Mouse (Mus musculus) heart, embryonic 15.5 days (tissue): ENCODE measurements around the gene Plekha4. TPM values are rescaled to one million over a fixed set of nuclear protein-coding genes. Genes with fewer than 3 reads are reported as not detected.
A peak's percentile ranks its signal among the peaks of the same experiment; 100 is the strongest.

Experiments used
- ATAC-seq: fragments of 200-750 bp; cut with Nextera tagmentation; replicated peaks from 2 replicates; pipeline ENCODE4 v1.8.0; 2017; ENCODE audit warnings: low read depth, moderate TSS enrichment; ENCODE audit not compliant: insufficient number of reproducible peaks, insufficient read depth, low FRiP score
- H3K27ac ChIP-seq: fragments of 300-500 bp; sonication (generic); 2 replicates; pipeline ENCODE4 v1.5.1; 2015; ENCODE audit warnings: mild to moderate bottlenecking, inconsistent platforms
- H3K27me3 ChIP-seq: fragments of 300-500 bp; sonication (generic); 2 replicates; pipeline ENCODE4 v1.6.1; 2015; ENCODE audit warnings: inconsistent platforms
- H3K36me3 ChIP-seq: fragments of 300-500 bp; sonication (generic); 2 replicates; pipeline ENCODE4 v1.6.1; 2015; ENCODE audit warnings: mild to moderate bottlenecking, inconsistent platforms
- H3K4me1 ChIP-seq: fragments of 300-500 bp; sonication (generic); replicated peaks from 2 replicates; pipeline ENCODE4 v1.6.1; 2015; ENCODE audit warnings: inconsistent platforms
- H3K4me2 ChIP-seq: fragments of 300-500 bp; sonication (generic); 2 replicates; pipeline ENCODE4 v1.6.1; 2015; ENCODE audit warnings: inconsistent platforms, mild to moderate bottlenecking, moderate library complexity
- H3K4me3 ChIP-seq: fragments of 300-500 bp; sonication (generic); 2 replicates; pipeline ENCODE4 v1.5.1; 2015; ENCODE audit warnings: mild to moderate bottlenecking, inconsistent platforms
- H3K9ac ChIP-seq: fragments of 300-500 bp; sonication (generic); 2 replicates; pipeline ENCODE4 v1.6.1; 2015; ENCODE audit warnings: mild to moderate bottlenecking, inconsistent platforms
- H3K9me3 ChIP-seq: fragments of 300-500 bp; sonication (generic); replicated peaks from 2 replicates; pipeline ENCODE4 v1.6.1; 2016; ENCODE audit warnings: inconsistent platforms
- whole genome bisulfite sequencing: fragments of 180-500 bp; shearing (Covaris S2); methylation state at CpG from one replicate; pipeline ENCODE4 v1.1.7; 2015; ENCODE audit warnings: mixed read lengths; 5-methylcytosine and 5-hydroxymethylcytosine counted together
- polyA plus RNA-seq: library from polyadenylated mRNA; unstranded; fragments of >200 nt; fragmentation: Nextera tagmentation; extraction: Ambion mirVana; gene quantifications from 2 replicates; pipeline ENCODE4 v1.2.1, GENCODE M21; 2015

Gene Plekha4
- polyA plus RNA-seq, 1 experiment from 2014 or later: 1.0 TPM

GRCm38 (mm10) chr7:45488293-45489204 lies 37.6 kb upstream of the Plekha4 start, which contains the start of gene Dhdh:
Gene Dhdh (minus strand): TSS chr7:45488805.
- peak within 1 kb of the TSS; percentile 10 for H3K27ac ChIP-seq
- peak; percentile 67 for ATAC-seq

GRCm38 (mm10) chr7:45489578-45489977 lies 36.6 kb upstream of the Plekha4 start:
- WGBS: 62% methylated on average over 7 of the region's 7 CpGs
- Histone ChIP-seq H3K27me3 (no peaks in the 10 kb centered on the region), H3K27ac (no peak overlapping the region), H3K4me2 (no peak overlapping the region), H3K4me1 (peaks cover 14% of the 10 kb centered on the region), H3K4me3 (no peak overlapping the region), H3K9ac (no peak overlapping the region), H3K36me3 (peaks cover 17% of the 10 kb centered on the region; the same call in 1 of the 2 replicates), H3K9me3 (no peaks in the 10 kb centered on the region)
- ATAC-seq: no peak

More at GRCm38 (mm10) chr7:45488293-45489204, 37.6 kb upstream of the Plekha4 start, which contains the start of gene Dhdh:
- WGBS: 10% methylated on average over 38 of the region's 38 CpGs
- peaks cover 14% of the 10 kb centered on the region for H3K4me1 ChIP-seq
- peaks cover 8% of the 10 kb centered on the region; the same call in 1 of the 2 replicates for H3K36me3 ChIP-seq
- peak within 1 kb of the TSS; percentile 57 for H3K4me3 ChIP-seq
- peak within 1 kb of the TSS; percentile 82 for H3K4me2 ChIP-seq
- H3K27me3 ChIP-seq: no peaks in the 10 kb centered on the region
- H3K9ac ChIP-seq: peak within 1 kb of the TSS; percentile 52
- H3K9me3 ChIP-seq: no peaks in the 10 kb centered on the region

- Histone ChIP-seq H3K9ac (no peak overlapping the region), H3K4me1 (peaks cover 14% of the 10 kb centered on the region), H3K27ac (no peak overlapping the region), H3K9me3 (no peaks in the 10 kb centered on the region), H3K36me3 (peaks cover 30% of the 10 kb centered on the region), H3K4me3 (no peak overlapping the region), H3K27me3 (no peaks in the 10 kb centered on the region), H3K4me2 (peak overlapping the region; percentile 7; the same call in 1 of the 2 replicates)
- 48% methylated on average over 9 of the region's 9 CpGs for WGBS
- ATAC-seq: no peak
Measured at GRCm38 (mm10) chr7:45490822-45491221, 35.3 kb upstream of the Plekha4 start.

- H3K4me3 ChIP-seq: no peak overlapping the region
- no peaks in the 10 kb centered on the region for H3K9me3 ChIP-seq
- H3K27ac ChIP-seq: no peak overlapping the region
- H3K4me2 ChIP-seq: peak overlapping the region; percentile 7; the same call in 1 of the 2 replicates
- H3K9ac ChIP-seq: no peak overlapping the region
- peaks cover 14% of the 10 kb centered on the region for H3K4me1 ChIP-seq
- no peak for ATAC-seq
- peaks cover 30% of the 10 kb centered on the region for H3K36me3 ChIP-seq
- WGBS: 26% methylated on average over 3 of the region's 3 CpGs
- no peaks in the 10 kb centered on the region for H3K27me3 ChIP-seq
Measured at GRCm38 (mm10) chr7:45491264-45491663, 34.9 kb upstream of the Plekha4 start.

GRCm38 (mm10) chr7:45492225-45492844 lies 33.8 kb upstream of the Plekha4 start:
- H3K9ac ChIP-seq: no peak overlapping the region

GRCm38 (mm10) chr7:45492951-45493350 lies 33.2 kb upstream of the Plekha4 start:
- peaks cover 14% of the 10 kb centered on the region for H3K4me1 ChIP-seq
- H3K9ac ChIP-seq: no peak overlapping the region
- H3K27ac ChIP-seq: no peak overlapping the region
- no peak overlapping the region for H3K4me2 ChIP-seq
- H3K9me3 ChIP-seq: no peaks in the 10 kb centered on the region
- 83% methylated on average over 5 of the region's 5 CpGs for WGBS
- ATAC-seq: no peak
- no peaks in the 10 kb centered on the region for H3K27me3 ChIP-seq
- no peak overlapping the region for H3K4me3 ChIP-seq
- H3K36me3 ChIP-seq: peaks cover 42% of the 10 kb centered on the region

More at GRCm38 (mm10) chr7:45492225-45492844, 33.8 kb upstream of the Plekha4 start:
- no peaks in the 10 kb centered on the region for H3K9me3 ChIP-seq
- H3K36me3 ChIP-seq: peaks cover 36% of the 10 kb centered on the region
- no peak overlapping the region for H3K4me2 ChIP-seq
- no peaks in the 10 kb centered on the region for H3K27me3 ChIP-seq
- ATAC-seq: no peak
- 94% methylated on average over 8 of the region's 8 CpGs for WGBS
- peaks cover 14% of the 10 kb centered on the region for H3K4me1 ChIP-seq
- no peak overlapping the region for H3K27ac ChIP-seq
- H3K4me3 ChIP-seq: no peak overlapping the region

- H3K4me1 ChIP-seq: 0 out of 2 replicates have a peak, but pooled peaks cover 4% of the 10 kb centered on the region
- no peaks in the 10 kb centered on the region for H3K9me3 ChIP-seq
- no peak overlapping the region for H3K27ac ChIP-seq
- H3K4me2 ChIP-seq: no peak overlapping the region
- no peaks in the 10 kb centered on the region for H3K27me3 ChIP-seq
- ATAC-seq: no peak
- no peak overlapping the region for H3K9ac ChIP-seq
- 88% methylated on average over 9 of the region's 9 CpGs for WGBS
- peaks cover 55% of the 10 kb centered on the region for H3K36me3 ChIP-seq
- H3K4me3 ChIP-seq: no peak overlapping the region
Measured at GRCm38 (mm10) chr7:45494548-45494947, 31.6 kb upstream of the Plekha4 start.

GRCm38 (mm10) chr7:45498427-45498826 lies 27.7 kb upstream of the Plekha4 start:
- H3K4me1 ChIP-seq: no peaks in the 10 kb centered on the region
- peaks cover 63% of the 10 kb centered on the region for H3K36me3 ChIP-seq
- H3K27me3 ChIP-seq: no peaks in the 10 kb centered on the region
- H3K4me2 ChIP-seq: no peak overlapping the region
- ATAC-seq: no peak
- no peak overlapping the region for H3K4me3 ChIP-seq
- 95% methylated on average over 6 of the region's 6 CpGs for WGBS
- H3K9me3 ChIP-seq: no peaks in the 10 kb centered on the region
- no peak overlapping the region for H3K9ac ChIP-seq
- H3K27ac ChIP-seq: no peak overlapping the region

GRCm38 (mm10) chr7:45507583-45507982 lies 18.5 kb upstream of the Plekha4 start:
- no peak overlapping the region for H3K27ac ChIP-seq
- peaks cover 11% of the 10 kb centered on the region for H3K36me3 ChIP-seq
- H3K4me3 ChIP-seq: no peak overlapping the region
- H3K9me3 ChIP-seq: no peaks in the 10 kb centered on the region
- peaks cover 19% of the 10 kb centered on the region for H3K4me1 ChIP-seq
- no peak overlapping the region for H3K4me2 ChIP-seq
- ATAC-seq: no peak
- no peak overlapping the region for H3K9ac ChIP-seq
- 79% methylated on average over 6 of the region's 6 CpGs for WGBS
- no peaks in the 10 kb centered on the region for H3K27me3 ChIP-seq

GRCm38 (mm10) chr7:45508561-45508960 lies 17.6 kb upstream of the Plekha4 start:
- peak overlapping the region; percentile 79; the same call in 1 of the 2 replicates for H3K4me3 ChIP-seq
- ATAC-seq: no peak
- 79% methylated on average over 6 of the region's 6 CpGs for WGBS

GRCm38 (mm10) chr7:45509181-45509882 lies 16.8 kb upstream of the Plekha4 start:
- H3K9me3 ChIP-seq: no peaks in the 10 kb centered on the region
- H3K4me3 ChIP-seq: peak overlapping the region; percentile 79
- H3K27ac ChIP-seq: peak overlapping the region; percentile 90
- 30% methylated on average over 19 of the region's 19 CpGs for WGBS
- peak overlapping the region; percentile 79 for H3K9ac ChIP-seq
- no peak; the same call in 1 of the 2 replicates for ATAC-seq
- peaks cover 19% of the 10 kb centered on the region for H3K4me1 ChIP-seq
- H3K4me2 ChIP-seq: peak overlapping the region; percentile 85
- H3K36me3 ChIP-seq: peaks cover 9% of the 10 kb centered on the region; the same call in 1 of the 2 replicates
- H3K27me3 ChIP-seq: no peaks in the 10 kb centered on the region

More at GRCm38 (mm10) chr7:45508561-45508960, 17.6 kb upstream of the Plekha4 start:
- H3K4me1 ChIP-seq: peaks cover 19% of the 10 kb centered on the region
- no peak overlapping the region for H3K27ac ChIP-seq
- peaks cover 9% of the 10 kb centered on the region; the same call in 1 of the 2 replicates for H3K36me3 ChIP-seq
- no peaks in the 10 kb centered on the region for H3K9me3 ChIP-seq
- no peak overlapping the region for H3K9ac ChIP-seq
- peak overlapping the region; percentile 85; the same call in 1 of the 2 replicates for H3K4me2 ChIP-seq
- H3K27me3 ChIP-seq: no peaks in the 10 kb centered on the region
